Mouse (Mus musculus) lung, postnatal 0 days (tissue): ENCODE measurements at regions not wholly inside any gene's neighbourhood (a gene's known extent, or its start where the extent isn't known, plus 50 kb on each side); places are given as distances from the start of the nearest gene placed in this dataset.
A peak's percentile ranks its signal among the peaks of the same experiment; 100 is the strongest.

ENCODE experiments used
- CTCF ChIP-seq: IDR thresholded peaks from 2 replicates; pipeline ENCODE4 v1.5.1; 2016; ENCODE audit warnings: antibody characterized with exemption, mild to moderate bottlenecking
- EP300 ChIP-seq: IDR thresholded peaks from 2 replicates; pipeline ENCODE4 v1.6.1; 2016; ENCODE audit warnings: antibody characterized with exemption, mild to moderate bottlenecking, control low read depth

GRCm38 (mm10) chr17:84085721-84086120 is 102.0 kb downstream of the Zfp36l2 start:
- TF ChIP-seq EP300 (peak; percentile 89), CTCF (peak; percentile 35; the same call in 1 of the 2 replicates)
